Mouse (Mus musculus): Measurements from ENCODE around the gene Gm10772.
"Not testable (repeated sequence)": the region's sequence is repeated elsewhere in the genome, so short reads cannot be mapped to it uniquely, and the experiment has no call there.

Gene Gm10772

GRCm38 (mm10) chr13:66227473-66227872 is at the start of gene Gm10772:
TSS of gene Gm10772 (minus strand) at chr13:66227573.
- DNase-seq (ENCODE audit: low spot score in 2 of 2) = not testable (repeated sequence)

DNA sequence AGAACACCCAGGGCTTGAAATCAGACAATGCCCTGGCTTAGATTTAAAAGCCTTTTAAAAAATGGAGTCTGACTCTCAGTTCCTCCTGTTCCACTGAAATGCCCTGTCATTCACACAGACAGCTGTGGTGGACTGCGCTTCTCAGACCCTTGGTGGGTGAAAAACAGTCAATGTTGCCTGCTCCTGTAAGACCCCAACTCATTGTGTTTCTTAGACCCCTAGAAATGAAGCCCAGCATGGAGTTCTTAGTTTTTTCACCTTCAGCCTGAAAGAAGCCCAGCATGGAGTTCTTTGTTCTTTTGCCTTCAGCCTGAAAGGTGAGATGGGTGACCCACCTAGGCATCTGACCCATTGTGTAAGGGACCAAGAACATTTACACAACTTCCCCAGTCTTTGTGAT is 36.5 kb upstream of the Gm10772 start:
- DNase-seq (ENCODE audit: low spot score in 2 of 2) = not testable (repeated sequence)

DNA sequence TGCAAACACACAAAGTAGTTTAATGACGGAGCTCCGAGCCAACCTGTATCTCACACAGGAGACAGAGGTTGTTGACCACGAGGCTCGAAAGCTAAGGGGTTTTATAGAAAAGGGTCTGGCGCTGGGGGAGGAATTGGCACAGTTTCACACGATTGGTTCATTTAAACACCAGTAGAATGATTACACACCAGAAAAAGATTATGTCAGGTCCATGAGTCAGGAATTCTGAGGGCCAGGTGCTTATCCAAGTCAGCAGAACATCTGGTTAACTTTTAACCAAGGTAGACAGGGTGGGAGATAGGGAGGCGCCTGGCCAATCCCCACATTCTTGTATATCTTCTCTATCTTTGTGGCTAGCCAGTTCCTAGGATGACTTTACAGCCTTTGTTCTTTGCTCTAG is 35.8 kb upstream of the Gm10772 start:
- DNase-seq (ENCODE audit: low spot score in 2 of 2) = not testable (repeated sequence)

GRCm38 (mm10) chr13:66214349-66214748 is 13.0 kb downstream of the Gm10772 start:
- no peak for DNase-seq (ENCODE audit: low spot score in 2 of 2)

GRCm38 (mm10) chr13:66213811-66214210 is 13.6 kb downstream of the Gm10772 start:
- DNase-seq (ENCODE audit: low spot score in 2 of 2) = not testable (repeated sequence)

GRCm38 (mm10) chr13:66179172-66179571 is 48.2 kb downstream of the Gm10772 start:
- not testable (repeated sequence) for DNase-seq (ENCODE audit: low spot score in 2 of 2)

Measured in right cerebral cortex, postnatal 36 days (tissue).